23 mouse cellular contexts compared by ENCODE assay signal in genomic region chr4:7527718-7528117, GRCm38 (mm10).
"Had no signal": no experiment of that assay in that cellular context is flagged by ENCODE, and none has a peak within 500 bp of the region (broad histone marks: within the 10 kb centered on the region; RNA-seq: fewer than 3 reads in every experiment).

No protein-coding gene starts in this region.

- DNase-seq: kidney, adult 2 months; kidney, postnatal 25 days; layer of hippocampus, postnatal 36 days; left cerebral cortex, postnatal 4 days; liver, postnatal 0 days; lung, postnatal 14 days; lung, postnatal 4 days; midbrain, embryonic 14.5 days; right cerebral cortex, adult 18-20 months; right cerebral cortex, postnatal 14 days; right cerebral cortex, postnatal 4 days; spleen, adult 18-20 months; thymus, postnatal 25 days had no signal

- H3K9ac ChIP-seq: limb, embryonic 12.5 days; limb, embryonic 15.5 days; liver, embryonic 14.5 days; liver, postnatal 0 days; lung, embryonic 15.5 days; stomach, embryonic 15.5 days had no signal

- ATAC-seq: liver, postnatal 0 days had no signal

- H3K4me2 ChIP-seq: limb, embryonic 12.5 days; limb, embryonic 15.5 days; liver, embryonic 11.5 days; lung, embryonic 15.5 days; midbrain, embryonic 11.5 days; stomach, embryonic 15.5 days had no signal

- H3K4me3 ChIP-seq: layer of hippocampus, adult 2 months; left cerebral cortex, adult 2 months; limb, embryonic 12.5 days; limb, embryonic 15.5 days; lung, embryonic 15.5 days; stomach, embryonic 15.5 days had no signal

- H3K9me3 ChIP-seq: limb, embryonic 12.5 days; limb, embryonic 15.5 days; lung, embryonic 15.5 days; stomach, embryonic 15.5 days had no signal

- H3K4me1 ChIP-seq: limb, embryonic 12.5 days; limb, embryonic 15.5 days; lung, embryonic 15.5 days; stomach, embryonic 15.5 days had no signal

- H3K27ac ChIP-seq: kidney, postnatal 0 days; layer of hippocampus, adult 2 months; left cerebral cortex, adult 2 months; limb, embryonic 12.5 days; limb, embryonic 15.5 days; liver, embryonic 14.5 days; lung, embryonic 15.5 days; stomach, embryonic 15.5 days had no signal

- H3K27me3 ChIP-seq: limb, embryonic 12.5 days; limb, embryonic 15.5 days; lung, embryonic 15.5 days; stomach, embryonic 15.5 days had no signal

- H3K36me3 ChIP-seq: limb, embryonic 12.5 days; limb, embryonic 15.5 days; lung, embryonic 15.5 days; stomach, embryonic 15.5 days had no signal
